Mouse (Mus musculus) MEL (cell line): ENCODE results near the gene Npl. TPM values are rescaled to one million over a fixed set of nuclear protein-coding genes. Genes with fewer than 3 reads are reported as not detected.

Experiments
- DNase-seq: peaks from one replicate; pipeline ENCODE4 v3.0.0; 2011; ENCODE audit warnings: low read depth, low spot score
- H3K27ac ChIP-seq: 2 replicates; pipeline ENCODE4 v1.5.1; 2012; ENCODE audit warnings: low read depth, mild to moderate bottlenecking, control low read depth, low read length, moderate library complexity; ENCODE audit not compliant: control insufficient read depth
- H3K27me3 ChIP-seq, 2 experiments: fragments of 150-350 bp in 1 of 2; sonication (generic) in 1 of 2; 2 replicates each; pipeline ENCODE4 v1.6.1; 2012; ENCODE audit warnings: low read length in 2 of 2, mild to moderate bottlenecking in 2 of 2, improper control_type of control experiment in 1 of 2, moderate library complexity in 1 of 2; ENCODE audit not compliant: insufficient read depth in 2 of 2, control insufficient read depth in 1 of 2
- H3K36me3 ChIP-seq, 2 experiments: 2 replicates each; pipeline ENCODE4 v1.6.1; 2012 to 2014; ENCODE audit warnings: low read length in 2 of 2, improper control_type of control experiment in 1 of 2, inconsistent platforms in 1 of 2, mild to moderate bottlenecking in 1 of 2; ENCODE audit not compliant: insufficient read depth in 2 of 2, control insufficient read depth in 1 of 2
- H3K4me1 ChIP-seq, 2 experiments: fragments of 150-350 bp in 1 of 2; sonication (generic) in 1 of 2; 2 replicates each; pipeline ENCODE4 v1.6.1; 2012; ENCODE audit warnings: low read length in 2 of 2, improper control_type of control experiment in 1 of 2, mild to moderate bottlenecking in 1 of 2; ENCODE audit not compliant: insufficient read depth in 2 of 2, control insufficient read depth in 1 of 2
- H3K4me3 ChIP-seq, 2 experiments: fragments of 150-350 bp in 1 of 2; sonication (generic) in 1 of 2; 2 replicates each; pipeline ENCODE4 v1.5.1; 2012; ENCODE audit warnings: low read depth in 2 of 2, low read length in 2 of 2, mild to moderate bottlenecking in 2 of 2, moderate library complexity in 2 of 2, control low read depth in 1 of 2, improper control_type of control experiment in 1 of 2; ENCODE audit not compliant: control insufficient read depth in 1 of 2, insufficient read depth in 1 of 2
- H3K79me2 ChIP-seq: 2 replicates; pipeline ENCODE4 v1.6.1; 2012; ENCODE audit warnings: mild to moderate bottlenecking, low read length, moderate library complexity; ENCODE audit not compliant: control insufficient read depth, poor library complexity, insufficient read depth
- H3K9ac ChIP-seq: 2 replicates; pipeline ENCODE4 v1.6.1; 2012; ENCODE audit warnings: low read depth, mild to moderate bottlenecking, control low read depth, low read length, moderate library complexity; ENCODE audit not compliant: control insufficient read depth, poor library complexity, severe bottlenecking
- H3K9me3 ChIP-seq: fragments of 150-350 bp; sonication (generic); replicated peaks from 2 replicates; pipeline ENCODE4 v1.6.1; 2012; ENCODE audit warnings: mild to moderate bottlenecking, low read length, improper control_type of control experiment, moderate library complexity; ENCODE audit not compliant: insufficient read depth
- CTCF ChIP-seq, 3 experiments: IDR thresholded peaks in 2 of 3; conservative IDR thresholded peaks in 1 of 3; 2 replicates each; pipeline ENCODE4 v1.5.1; 2011 to 2012; ENCODE audit warnings: low read length in 3 of 3, low read depth in 2 of 3, mild to moderate bottlenecking in 2 of 3, improper control_type of control experiment in 1 of 3, inconsistent platforms in 1 of 3, mixed read lengths in 1 of 3, moderate library complexity in 1 of 3; ENCODE audit not compliant: control insufficient read depth in 1 of 3, insufficient read depth in 1 of 3, poor library complexity in 1 of 3, severe bottlenecking in 1 of 3
- ELF1 ChIP-seq: IDR thresholded peaks from 2 replicates; pipeline ENCODE4 v1.6.1; 2014; ENCODE audit warnings: low read depth, mild to moderate bottlenecking, inconsistent platforms, low read length, improper control_type of control experiment, moderate library complexity
- MAFK ChIP-seq: IDR thresholded peaks from 2 replicates; pipeline ENCODE4 v1.6.1; 2011; ENCODE audit warnings: low read depth, mild to moderate bottlenecking, low read length, improper control_type of control experiment, borderline replicate concordance
- MAZ ChIP-seq: IDR thresholded peaks from 2 replicates; pipeline ENCODE4 v1.6.1; 2012; ENCODE audit warnings: low read depth, mild to moderate bottlenecking, inconsistent platforms, low read length, improper control_type of control experiment
- MYB ChIP-seq: IDR thresholded peaks from 2 replicates; pipeline ENCODE4 v1.6.1; 2011; ENCODE audit warnings: mild to moderate bottlenecking, low read depth, low read length, improper control_type of control experiment
- NELFE ChIP-seq: IDR thresholded peaks from 2 replicates; pipeline ENCODE4 v1.6.1; 2011; ENCODE audit warnings: low read depth, low read length, improper control_type of control experiment
- NRF1 ChIP-seq: IDR thresholded peaks from 2 replicates; pipeline ENCODE4 v1.6.1; 2014; ENCODE audit warnings: low read depth, mild to moderate bottlenecking, inconsistent platforms, low read length, improper control_type of control experiment, moderate library complexity; ENCODE audit not compliant: poor library complexity, insufficient read depth, severe bottlenecking
- POLR2A ChIP-seq, 2 experiments: IDR thresholded peaks; 2 replicates each; pipeline ENCODE4 v1.6.1; 2011 to 2012; ENCODE audit warnings: low read length in 2 of 2, mild to moderate bottlenecking in 2 of 2, control low read depth in 1 of 2, improper control_type of control experiment in 1 of 2, low read depth in 1 of 2, moderate library complexity in 1 of 2; ENCODE audit not compliant: control insufficient read depth in 1 of 2, insufficient read depth in 1 of 2, poor library complexity in 1 of 2
- RAD21 ChIP-seq: IDR thresholded peaks from 2 replicates; pipeline ENCODE4 v1.6.1; 2011; ENCODE audit warnings: mild to moderate bottlenecking, low read depth, low read length, improper control_type of control experiment
- SMC3 ChIP-seq: IDR thresholded peaks from 2 replicates; pipeline ENCODE4 v1.6.1; 2011; ENCODE audit warnings: low read depth, low read length, improper control_type of control experiment
- TCF12 ChIP-seq: IDR thresholded peaks from 2 replicates; pipeline ENCODE4 v1.6.1; 2014; ENCODE audit warnings: low read depth, mild to moderate bottlenecking, inconsistent platforms, low read length, improper control_type of control experiment, moderate library complexity
- UBTF ChIP-seq: IDR thresholded peaks from 2 replicates; pipeline ENCODE4 v1.6.1; 2012; ENCODE audit warnings: low read depth, mild to moderate bottlenecking, inconsistent platforms, low read length, improper control_type of control experiment, moderate library complexity, borderline replicate concordance; ENCODE audit not compliant: insufficient read depth
- ZNF384 ChIP-seq: IDR thresholded peaks from 2 replicates; pipeline ENCODE4 v1.6.1; 2012; ENCODE audit warnings: low read depth, mild to moderate bottlenecking, inconsistent platforms, low read length, improper control_type of control experiment
- polyA plus RNA-seq, 2 experiments: library from polyadenylated mRNA; stranded (reverse) in 1 of 2; unstranded in 1 of 2; fragments of >175 nt in 1 of 2; fragments of >200 nt in 1 of 2; gene quantifications; 2 replicates each; pipeline versions ENCODE4 v1.2.1 to v1.2.4; 2012; ENCODE audit warnings: low replicate concordance in 2 of 2, low read depth in 1 of 2; ENCODE audit not compliant: insufficient read length in 2 of 2, insufficient read depth in 1 of 2, missing spikeins in 1 of 2
- total RNA-seq: library from RNA; depleted of rRNA; stranded (reverse); fragments of 300-350 nt; gene quantifications from 2 replicates; pipeline ENCODE4 v1.2.3, GENCODE M21; 2012

Npl gene
- total and polyA plus RNA-seq, 3 experiments, result 0.08 TPM; not detected in 2

DNA sequence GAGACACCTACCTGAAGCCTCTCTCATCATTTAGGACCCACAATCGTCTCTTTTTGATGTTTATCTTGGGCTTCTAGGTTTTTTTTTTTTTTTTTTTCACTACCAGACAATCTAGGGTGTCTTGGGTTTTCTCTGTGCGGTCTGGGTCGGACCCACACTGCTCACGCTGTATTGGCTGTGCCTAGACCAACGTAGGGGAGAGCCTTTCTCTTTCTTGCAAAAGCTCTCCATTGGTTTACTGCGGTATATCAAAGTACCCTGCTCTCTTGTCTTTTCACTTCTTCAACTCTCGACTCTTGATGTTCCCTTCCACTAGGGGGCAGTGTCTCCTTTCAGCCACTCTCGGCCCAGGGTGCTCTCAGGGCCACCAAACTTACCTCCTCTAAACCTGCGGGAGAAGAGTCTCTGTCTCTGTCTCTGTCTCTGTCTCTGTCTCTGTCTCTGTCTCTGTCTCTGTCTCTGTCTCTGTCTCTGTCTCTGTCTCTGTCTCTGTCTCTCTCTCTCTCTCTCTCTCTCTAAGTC is 9.3 kb upstream of the Npl start (continued):
- TF ChIP-seq RAD21, result peak; percentile 47
- no peak for TF ChIP-seq MAFK
- no peak for TF ChIP-seq NRF1

DNA sequence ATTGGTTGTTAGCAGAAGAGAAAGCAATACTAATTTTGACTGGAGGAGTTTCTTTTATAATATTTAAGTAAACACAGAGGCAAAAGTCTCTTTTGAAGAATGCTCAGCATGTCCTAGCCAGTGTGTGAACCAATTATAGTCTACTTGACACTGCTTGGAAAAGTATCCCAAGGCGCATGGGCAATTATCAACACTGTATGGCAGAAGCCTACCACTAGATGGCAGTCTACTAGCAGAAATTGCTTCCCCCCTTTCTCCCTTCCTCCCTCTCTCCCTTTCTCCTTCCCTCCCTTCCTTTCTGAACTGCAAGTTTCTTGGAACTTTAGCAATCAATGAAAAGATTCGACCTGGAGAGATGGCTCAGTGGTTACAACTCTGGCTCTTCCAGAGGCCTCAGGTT is 7.1 kb upstream of the Npl start:
- no peak overlapping the region for H3K9ac ChIP-seq
- 0 out of 4 replicates have a peak, but pooled peaks cover 0 to 2% of the 10 kb centered on the region in 2 experiments for H3K4me1 ChIP-seq
- DNase-seq, result peak; percentile 55
- no peak overlapping the region for H3K27ac ChIP-seq
- no peaks in the 10 kb centered on the region; a peak in 1 of 4 replicates for H3K27me3 ChIP-seq
- TF ChIP-seq SMC3 (peak; percentile 64), RAD21 (peak; percentile 64), MYB (no peak), CTCF (IDR thresholded peaks at IDR 0.05 in 2 of 3, conservative IDR thresholded peaks at IDR 0.05 in 1 of 3; ENCODE audit: control insufficient read depth in 1 of 3, insufficient read depth in 1 of 3, low read depth in 2 of 3, low read length in 3 of 3, poor library complexity in 1 of 3, severe bottlenecking in 1 of 3) (peak; percentile 52 to 82 (median 69)), UBTF (no peak)
- no peak overlapping the region for H3K4me3 ChIP-seq
- no peaks in the 10 kb centered on the region for H3K36me3 ChIP-seq
- no peaks in the 10 kb centered on the region for H3K79me2 ChIP-seq
- no peaks in the 10 kb centered on the region for H3K9me3 ChIP-seq

DNA sequence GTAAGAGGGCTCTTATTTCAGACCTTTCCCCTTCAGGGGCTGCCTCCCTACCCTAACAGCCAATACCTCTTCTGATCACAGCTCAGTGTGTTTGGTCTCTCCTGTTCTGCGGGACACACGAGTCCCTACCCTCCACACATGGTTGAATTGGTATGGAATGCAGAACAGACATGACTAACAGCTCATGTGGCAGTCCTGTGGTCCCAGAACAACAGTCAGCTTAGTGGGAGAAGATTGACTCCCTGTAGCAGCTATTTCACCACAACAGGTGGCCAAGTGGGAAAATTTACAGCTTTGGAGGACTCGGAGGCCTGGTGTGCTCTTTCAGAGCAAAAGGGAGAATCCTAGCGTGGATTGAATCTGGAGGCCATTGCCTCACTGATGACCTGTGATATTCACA is 6.4 kb upstream of the Npl start:
- H3K27ac ChIP-seq, result no peak overlapping the region
- no peaks in the 10 kb centered on the region; a peak in 1 of 4 replicates for H3K27me3 ChIP-seq
- H3K9ac ChIP-seq, result no peak overlapping the region
- 0 out of 4 replicates have a peak, but pooled peaks cover 0 to 2% of the 10 kb centered on the region in 2 experiments for H3K4me1 ChIP-seq
- no peaks in the 10 kb centered on the region for H3K79me2 ChIP-seq
- no peak for DNase-seq
- H3K36me3 ChIP-seq, result no peaks in the 10 kb centered on the region
- no peaks in the 10 kb centered on the region for H3K9me3 ChIP-seq
- TF ChIP-seq ZNF384 (no peak), NELFE (no peak), TCF12 (no peak), POLR2A (IDR thresholded peaks at IDR 0.05; ENCODE audit: control insufficient read depth in 1 of 2, insufficient read depth in 1 of 2, low read depth in 1 of 2, low read length in 2 of 2, poor library complexity in 1 of 2) (no peak), MAZ (no peak), MAFK (no peak), NRF1 (no peak), UBTF (no peak), ELF1 (no peak)
- H3K4me3 ChIP-seq, result no peak overlapping the region
